Mouse (Mus musculus) adrenal gland, postnatal 14 days (tissue): ENCODE results near the gene Pla2g1b. TPM values are rescaled to one million over a fixed set of nuclear protein-coding genes. Genes with fewer than 3 reads are reported as not detected.

Source experiments
- DNase-seq: peaks from one replicate; pipeline ENCODE4 v3.0.0; 2021; ENCODE audit warnings: mixed read lengths
- total RNA-seq: library from RNA; stranded (reverse); gene quantifications from 2 replicates; pipeline ENCODE4 v1.2.3, GENCODE M21; 2021

Pla2g1b gene
- total RNA-seq, 1 experiment from 2014 or later: not detected

GRCm38 (mm10) chr5:115447108-115447507 lies 19.0 kb upstream of the Pla2g1b start:
- no peak for DNase-seq

GRCm38 (mm10) chr5:115449247-115449646 lies 16.8 kb upstream of the Pla2g1b start:
- no peak for DNase-seq

GRCm38 (mm10) chr5:115450410-115451317 lies 15.4 kb upstream of the Pla2g1b start:
- DNase-seq: no peak

GRCm38 (mm10) chr5:115454422-115455090 lies 11.5 kb upstream of the Pla2g1b start:
- no peak for DNase-seq

GRCm38 (mm10) chr5:115455838-115456237 lies 10.2 kb upstream of the Pla2g1b start:
- DNase-seq: no peak

GRCm38 (mm10) chr5:115458918-115459317 lies 7.1 kb upstream of the Pla2g1b start:
- DNase-seq: peak; percentile 29

- DNase-seq: no peak
Measured at GRCm38 (mm10) chr5:115464408-115465115, 1.5 kb upstream of the Pla2g1b start.

- no peak for DNase-seq
Measured at GRCm38 (mm10) chr5:115469791-115470190, 3.7 kb downstream of the Pla2g1b start.

- DNase-seq: peak; percentile 67
Measured at GRCm38 (mm10) chr5:115470766-115471531, 4.9 kb downstream of the Pla2g1b start.

GRCm38 (mm10) chr5:115473191-115473590 lies 7.1 kb downstream of the Pla2g1b start:
- DNase-seq: no peak

GRCm38 (mm10) chr5:115474174-115474828 lies 8.2 kb downstream of the Pla2g1b start:
- DNase-seq: peak; percentile 81

- peak; percentile 76 for DNase-seq
Measured at GRCm38 (mm10) chr5:115475337-115476106, 9.5 kb downstream of the Pla2g1b start.

GRCm38 (mm10) chr5:115476107-115476727 lies 10.2 kb downstream of the Pla2g1b start:
- no peak for DNase-seq

- DNase-seq: no peak
Measured at GRCm38 (mm10) chr5:115479561-115479960, 13.5 kb downstream of the Pla2g1b start.

GRCm38 (mm10) chr5:115480101-115480500 lies 14.0 kb downstream of the Pla2g1b start:
- DNase-seq: peak; percentile 40

- DNase-seq: no peak
Measured at GRCm38 (mm10) chr5:115482390-115483265, 16.6 kb downstream of the Pla2g1b start.

- no peak for DNase-seq
Measured at GRCm38 (mm10) chr5:115483385-115483784, 17.3 kb downstream of the Pla2g1b start.

- peak; percentile 84 for DNase-seq
Measured at GRCm38 (mm10) chr5:115483947-115484920, 18.2 kb downstream of the Pla2g1b start, which contains the start of gene Sirt4. TSS of gene Sirt4 (minus strand) at chr5:115484725.
